Mouse (Mus musculus) midbrain, embryonic 12.5 days (tissue): Measurements from ENCODE around the gene Bicd2. TPM values are rescaled to one million over a fixed set of nuclear protein-coding genes. Genes with fewer than 3 reads are reported as not detected.

Experiments
- ATAC-seq: fragments of 200-750 bp; cut with Nextera tagmentation; 2 replicates; pipeline ENCODE4 v1.8.0; 2017; ENCODE audit warnings: low read depth, moderate TSS enrichment, moderate library complexity; ENCODE audit not compliant: low FRiP score
- H3K27ac ChIP-seq: fragments of 300-500 bp; sonication (generic); replicated peaks from 2 replicates; pipeline ENCODE4 v1.5.1; 2016; ENCODE audit warnings: mild to moderate bottlenecking
- H3K27me3 ChIP-seq: fragments of 300-500 bp; sonication (generic); 2 replicates; pipeline ENCODE4 v1.6.1; 2016; ENCODE audit warnings: mild to moderate bottlenecking
- H3K36me3 ChIP-seq: fragments of 300-500 bp; sonication (generic); 2 replicates; pipeline ENCODE4 v1.6.1; 2016
- H3K4me1 ChIP-seq: fragments of 300-500 bp; sonication (generic); 2 replicates; pipeline ENCODE4 v1.6.1; 2016
- H3K4me2 ChIP-seq: fragments of 300-500 bp; sonication (generic); replicated peaks from 2 replicates; pipeline ENCODE4 v1.6.1; 2016; ENCODE audit warnings: mild to moderate bottlenecking, moderate library complexity
- H3K4me3 ChIP-seq: fragments of 300-500 bp; sonication (generic); 2 replicates; pipeline ENCODE4 v1.5.1; 2016; ENCODE audit warnings: mild to moderate bottlenecking
- H3K9ac ChIP-seq: fragments of 300-500 bp; sonication (generic); replicated peaks from 2 replicates; pipeline ENCODE4 v1.6.1; 2016; ENCODE audit warnings: mild to moderate bottlenecking, moderate library complexity
- H3K9me3 ChIP-seq: fragments of 300-500 bp; sonication (generic); 2 replicates; pipeline ENCODE4 v1.6.1; 2016; ENCODE audit warnings: mild to moderate bottlenecking
- WGBS: fragments of 180-500 bp; shearing (Covaris S2); methylation state at CpG from one replicate; pipeline ENCODE4 v1.1.7; 2016; 5-methylcytosine and 5-hydroxymethylcytosine counted together
- polyA plus RNA-seq: library from polyadenylated mRNA; unstranded; fragments of >200 nt; fragmentation: Nextera tagmentation; extraction: Ambion mirVana; gene quantifications from 2 replicates; pipeline ENCODE4 v1.2.1, GENCODE M21; 2016

Bicd2 gene
- polyA plus RNA-seq, 1 experiment from 2014 or later: 36.7 TPM

DNA sequence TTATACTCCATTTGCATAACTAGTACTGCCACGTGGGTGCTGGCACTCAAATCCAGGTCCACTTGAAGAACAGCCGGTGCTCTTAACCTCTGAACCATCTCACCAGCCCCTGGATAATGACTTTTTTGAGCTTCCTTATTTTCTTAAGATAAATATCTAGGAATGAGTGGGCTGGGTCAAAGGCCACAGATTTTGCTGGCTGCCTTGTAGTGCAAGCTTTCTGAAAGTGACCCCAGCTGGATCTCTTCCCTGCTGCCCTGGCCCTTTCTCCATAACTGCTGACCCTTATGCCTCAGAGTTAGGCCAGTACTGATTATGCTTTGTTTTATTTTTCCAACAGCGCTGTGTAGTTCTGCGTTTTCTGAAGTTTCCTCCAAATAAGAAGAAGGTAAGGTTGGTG is 89.1 kb downstream of the Bicd2 start:
- H3K4me2 ChIP-seq: no peak overlapping the region
- H3K4me3 ChIP-seq: no peak overlapping the region
- H3K27ac ChIP-seq: no peak overlapping the region
- ATAC-seq: no peak
- no peaks in the 10 kb centered on the region for H3K27me3 ChIP-seq
- WGBS: 79% methylated on average over 4 of the region's 4 CpGs
- peaks cover 27% of the 10 kb centered on the region for H3K36me3 ChIP-seq
- no peak overlapping the region for H3K9ac ChIP-seq
- H3K4me1 ChIP-seq: peaks cover 5% of the 10 kb centered on the region; the same call in 1 of the 2 replicates
- no peaks in the 10 kb centered on the region for H3K9me3 ChIP-seq

DNA sequence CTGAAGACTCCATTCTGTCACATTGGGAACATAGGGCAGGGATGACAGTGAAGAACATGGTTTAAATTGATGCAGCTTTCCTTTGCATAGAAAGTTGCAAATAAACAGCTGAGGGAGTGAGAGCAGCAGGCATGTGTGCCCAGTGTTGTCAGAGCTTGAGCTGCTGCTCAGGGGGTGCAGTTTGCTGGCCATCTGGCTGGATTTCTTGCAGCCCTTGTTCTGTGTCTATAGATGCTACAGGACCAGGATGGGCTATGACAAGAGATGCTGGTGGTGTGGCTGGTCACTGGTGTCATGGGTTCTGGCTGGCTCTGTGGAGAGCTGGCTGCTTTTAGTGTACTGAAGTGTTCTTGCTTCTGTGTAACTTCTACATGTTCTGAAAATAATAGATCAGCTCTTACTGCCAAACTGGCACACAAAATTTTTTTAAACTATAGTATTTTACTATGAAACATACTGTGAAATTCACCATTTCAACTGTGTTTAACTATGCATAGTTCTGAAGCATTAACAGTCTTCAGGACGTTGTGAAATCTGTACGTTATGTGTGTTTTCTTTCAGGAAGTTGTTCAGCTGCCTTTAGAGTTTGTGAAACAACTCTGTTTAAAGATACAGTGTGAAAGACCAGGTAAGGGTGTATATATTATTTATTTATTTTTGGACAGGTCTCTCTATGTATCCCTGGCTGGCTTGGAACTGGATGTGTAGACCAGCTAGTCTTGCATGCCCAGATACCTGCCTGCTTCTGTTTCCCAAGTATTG is 92.1 kb downstream of the Bicd2 start:
- Histone ChIP-seq H3K4me1 (peaks cover 2% of the 10 kb centered on the region; the same call in 1 of the 2 replicates), H3K4me2 (no peak overlapping the region), H3K4me3 (no peak overlapping the region), H3K36me3 (peaks cover 50% of the 10 kb centered on the region), H3K9me3 (no peaks in the 10 kb centered on the region), H3K9ac (no peak overlapping the region), H3K27me3 (no peaks in the 10 kb centered on the region), H3K27ac (no peak overlapping the region)
- ATAC-seq: no peak
- 93% methylated on average over 2 of the region's 2 CpGs for WGBS

DNA sequence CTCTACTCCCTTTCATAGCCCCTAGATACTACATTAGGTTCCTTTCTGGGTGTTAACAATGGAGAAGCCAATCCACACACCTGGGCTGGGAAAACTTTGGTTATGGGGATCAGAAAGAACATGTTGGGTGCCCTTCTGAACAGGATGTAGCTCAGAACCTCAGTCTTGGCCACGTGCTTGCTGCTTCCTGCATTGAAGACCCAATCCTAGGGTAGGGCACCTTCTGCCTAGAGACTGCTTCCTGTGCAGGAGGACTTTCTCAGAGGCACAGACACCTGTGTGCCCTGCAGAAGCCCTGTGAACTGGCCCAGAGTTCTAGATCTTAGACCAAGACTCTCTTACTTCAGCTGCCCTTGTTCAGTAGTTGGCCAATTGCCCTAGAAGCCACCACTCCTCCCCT is 94.4 kb downstream of the Bicd2 start:
- H3K4me2 ChIP-seq: no peak overlapping the region
- no peak overlapping the region for H3K27ac ChIP-seq
- H3K4me3 ChIP-seq: no peak overlapping the region
- ATAC-seq: no peak
- no peak overlapping the region for H3K9ac ChIP-seq
- no peaks in the 10 kb centered on the region for H3K9me3 ChIP-seq
- 91% methylated on average over 1 of the region's 1 CpGs for WGBS
- no peaks in the 10 kb centered on the region for H3K27me3 ChIP-seq
- no peaks in the 10 kb centered on the region for H3K4me1 ChIP-seq
- peaks cover 54% of the 10 kb centered on the region for H3K36me3 ChIP-seq

- Histone ChIP-seq H3K9ac (no peak overlapping the region), H3K4me1 (no peaks in the 10 kb centered on the region), H3K4me3 (no peak overlapping the region), H3K4me2 (no peak overlapping the region), H3K27me3 (no peaks in the 10 kb centered on the region), H3K27ac (no peak overlapping the region), H3K36me3 (peaks cover 54% of the 10 kb centered on the region), H3K9me3 (no peaks in the 10 kb centered on the region)
- 83% methylated on average over 4 of the region's 4 CpGs for WGBS
- ATAC-seq: no peak
These were observed 94.8 kb downstream of the Bicd2 start for GRCm38 (mm10) chr13:49436170-49436569.

Other genes with a start within 250 kb of the Bicd2 start
- gene Wnk2, start 193.6 kb upstream of the Bicd2 start, polyA plus RNA-seq: 12.0 and 15.0 TPM in 2 replicates
- gene Ninj1, start 154.1 kb upstream of the Bicd2 start, polyA plus RNA-seq: 15.9 and 16.7 TPM in 2 replicates
- 16.9 and 18.2 TPM in 2 replicates for gene Card19, start 125.5 kb upstream of the Bicd2 start, polyA plus RNA-seq
- 0.70 and 0.86 TPM in 2 replicates for gene Susd3, start 92.9 kb upstream of the Bicd2 start, polyA plus RNA-seq
- 1.0 and 1.1 TPM in 2 replicates for gene Fgd3, start 21.3 kb upstream of the Bicd2 start, polyA plus RNA-seq
- gene Ippk, start 79.7 kb downstream of the Bicd2 start, polyA plus RNA-seq: 14.2 and 16.3 TPM in 2 replicates
- 0.72 and 1.2 TPM in 2 replicates for gene Tes3-ps, start 151.7 kb downstream of the Bicd2 start, polyA plus RNA-seq
- 1.3 and 1.5 TPM in 2 replicates for gene Ecm2, start 163.2 kb downstream of the Bicd2 start, polyA plus RNA-seq
- 1.6 and 3.3 TPM in 2 replicates for gene Aspn, start 202.9 kb downstream of the Bicd2 start, polyA plus RNA-seq
- gene Omd, start 240.9 kb downstream of the Bicd2 start, polyA plus RNA-seq: 0.71 and 0.96 TPM in 2 replicates